Mouse (Mus musculus) kidney, embryonic 16.5 days (tissue): ENCODE results near the gene Scin. TPM values are rescaled to one million over a fixed set of nuclear protein-coding genes. Genes with fewer than 3 reads are reported as not detected.
A peak's percentile ranks its signal among the peaks of the same experiment; 100 is the strongest.

ENCODE experiments used
- ATAC-seq: fragments of 200-750 bp; cut with Nextera tagmentation; 2 replicates; pipeline ENCODE4 v1.8.0; 2017; ENCODE audit warnings: moderate TSS enrichment; ENCODE audit not compliant: low FRiP score, low TSS enrichment
- H3K27ac ChIP-seq: fragments of 300-500 bp; sonication (generic); 2 replicates; pipeline ENCODE4 v1.5.1; 2014; ENCODE audit warnings: low read length
- H3K27me3 ChIP-seq: fragments of 300-500 bp; sonication (generic); 2 replicates; pipeline ENCODE4 v1.6.1; 2014; ENCODE audit warnings: low read length, control low read depth, mixed read lengths; ENCODE audit not compliant: insufficient read depth
- H3K36me3 ChIP-seq: fragments of 300-500 bp; sonication (generic); 2 replicates; pipeline ENCODE4 v1.6.1; 2014; ENCODE audit warnings: low read length, control low read depth, mixed read lengths; ENCODE audit not compliant: insufficient read depth
- H3K4me1 ChIP-seq: fragments of 300-500 bp; sonication (generic); 2 replicates; pipeline ENCODE4 v1.6.1; 2014; ENCODE audit warnings: low read length, control low read depth, mixed read lengths; ENCODE audit not compliant: insufficient read depth
- H3K4me2 ChIP-seq: fragments of 300-500 bp; sonication (generic); replicated peaks from 2 replicates; pipeline ENCODE4 v1.6.1; 2014; ENCODE audit warnings: low read depth, low read length
- H3K4me3 ChIP-seq: fragments of 300-500 bp; sonication (generic); 2 replicates; pipeline ENCODE4 v1.5.1; 2014; ENCODE audit warnings: mild to moderate bottlenecking, low read length
- H3K9ac ChIP-seq: fragments of 300-500 bp; sonication (generic); replicated peaks from 2 replicates; pipeline ENCODE4 v1.6.1; 2014; ENCODE audit warnings: low read length
- H3K9me3 ChIP-seq: fragments of 300-500 bp; sonication (generic); 2 replicates; pipeline ENCODE4 v1.6.1; 2016; ENCODE audit warnings: low read length, control low read depth
- WGBS: fragments of 180-500 bp; shearing (Covaris S2); extraction: QIAGEN DNeasy Blood & Tissue Kit; methylation state at CpG from one replicate; pipeline ENCODE4 v1.1.7; 2014; 5-methylcytosine and 5-hydroxymethylcytosine counted together
- polyA plus RNA-seq: library from polyadenylated mRNA; unstranded; fragments of >200 nt; fragmentation: Nextera tagmentation; extraction: Ambion mirVana; gene quantifications from 2 replicates; pipeline ENCODE4 v1.2.1, GENCODE M21; 2015

Gene Scin
- polyA plus RNA-seq, 1 experiment from 2014 or later: 26.3 TPM

- Histone ChIP-seq H3K36me3 (no peaks in the 10 kb centered on the region), H3K9me3 (no peaks in the 10 kb centered on the region), H3K27ac (peak overlapping the region; percentile 54; the same call in 1 of the 2 replicates), H3K4me1 (no peaks in the 10 kb centered on the region), H3K4me2 (no peak overlapping the region), H3K4me3 (no peak overlapping the region), H3K27me3 (no peaks in the 10 kb centered on the region), H3K9ac (no peak overlapping the region)
- WGBS: 56% methylated on average over 4 of the region's 4 CpGs
- ATAC-seq: no peak; the same call in 1 of the 2 replicates
These were observed 13.3 kb upstream of the Scin start for GRCm38 (mm10) chr12:40147319-40147718.

- ATAC-seq: no peak
- H3K27me3 ChIP-seq: no peaks in the 10 kb centered on the region
These were observed 12.5 kb upstream of the Scin start for GRCm38 (mm10) chr12:40146510-40146909.

DNA sequence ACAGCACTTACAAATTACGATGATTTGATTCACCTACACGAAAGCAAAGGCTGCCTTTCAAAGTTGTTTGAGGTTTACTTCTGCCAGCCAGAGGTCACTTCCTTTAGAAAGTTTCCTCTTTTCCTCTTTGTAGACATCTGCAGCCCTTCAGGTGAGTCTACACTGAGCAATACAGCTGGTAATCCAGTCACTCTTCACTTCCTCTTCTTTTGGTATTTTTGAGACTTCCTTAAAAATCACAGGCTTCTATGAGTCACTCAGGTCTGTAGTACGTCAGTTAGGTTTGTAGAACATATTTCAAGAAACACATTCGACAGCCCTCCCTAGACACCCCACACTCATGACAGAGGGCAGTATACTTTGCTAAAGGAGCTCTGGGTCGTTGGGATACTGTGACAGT, 6.7 kb upstream of the Scin start:
- no peaks in the 10 kb centered on the region for H3K36me3 ChIP-seq
- H3K4me2 ChIP-seq: no peak overlapping the region
- no peaks in the 10 kb centered on the region for H3K9me3 ChIP-seq
- peaks cover 6% of the 10 kb centered on the region; the same call in 1 of the 2 replicates for H3K4me1 ChIP-seq
- no peaks in the 10 kb centered on the region for H3K27me3 ChIP-seq
- ATAC-seq: no peak
- no peak overlapping the region for H3K9ac ChIP-seq
- H3K4me3 ChIP-seq: no peak overlapping the region
- no peak overlapping the region for H3K27ac ChIP-seq
- WGBS: 65% methylated on average over 5 of the region's 5 CpGs

More at GRCm38 (mm10) chr12:40146510-40146909, 12.5 kb upstream of the Scin start:
- Histone ChIP-seq H3K4me2 (no peak overlapping the region), H3K4me3 (no peak overlapping the region), H3K36me3 (no peaks in the 10 kb centered on the region), H3K4me1 (no peaks in the 10 kb centered on the region), H3K9me3 (no peaks in the 10 kb centered on the region), H3K27ac (peak overlapping the region; percentile 35; the same call in 1 of the 2 replicates), H3K9ac (no peak overlapping the region)
- 51% methylated on average over 5 of the region's 5 CpGs for WGBS

GRCm38 (mm10) chr12:40139484-40140245, 5.6 kb upstream of the Scin start:
- Histone ChIP-seq H3K27ac (peak overlapping the region; percentile 43), H3K9ac (no peak overlapping the region), H3K9me3 (no peaks in the 10 kb centered on the region), H3K4me2 (0 out of 2 replicates have a peak overlapping the region, but pooled peaks have one; percentile 21), H3K27me3 (no peaks in the 10 kb centered on the region), H3K4me3 (no peak overlapping the region), H3K36me3 (no peaks in the 10 kb centered on the region), H3K4me1 (peaks cover 6% of the 10 kb centered on the region; the same call in 1 of the 2 replicates)
- WGBS: 68% methylated on average over 8 of the region's 8 CpGs
- peak; percentile 49; the same call in 1 of the 2 replicates for ATAC-seq

DNA sequence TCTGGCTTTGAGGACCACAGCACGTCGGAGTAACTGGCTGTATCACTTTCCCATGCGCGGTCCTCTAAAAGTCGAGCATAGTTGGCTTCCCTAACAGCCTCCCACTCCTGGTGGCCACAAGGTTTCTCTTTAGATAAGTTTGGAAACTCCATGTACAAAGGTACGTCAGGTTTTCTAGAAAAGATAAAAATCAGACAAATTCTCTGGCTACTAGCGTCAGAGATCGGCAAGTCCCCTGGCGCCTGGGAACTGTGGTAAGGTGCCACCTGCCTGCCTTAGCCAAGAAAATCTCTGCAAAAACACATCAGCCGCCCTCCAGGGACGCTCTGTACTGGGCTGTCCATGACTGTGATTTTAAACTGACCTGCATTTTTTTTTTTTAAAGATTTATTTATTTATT, 501 bp upstream of the Scin start:
- WGBS: 41% methylated on average over 11 of the region's 11 CpGs
- Histone ChIP-seq H3K4me2 (peak overlapping the region; percentile 60), H3K4me1 (0 out of 2 replicates have a peak, but pooled peaks cover 3% of the 10 kb centered on the region), H3K4me3 (peak overlapping the region; percentile 48), H3K9ac (no peak overlapping the region), H3K9me3 (no peaks in the 10 kb centered on the region), H3K27ac (no peak overlapping the region), H3K27me3 (peaks cover 13% of the 10 kb centered on the region), H3K36me3 (no peaks in the 10 kb centered on the region)
- ATAC-seq: peak; percentile 17

DNA sequence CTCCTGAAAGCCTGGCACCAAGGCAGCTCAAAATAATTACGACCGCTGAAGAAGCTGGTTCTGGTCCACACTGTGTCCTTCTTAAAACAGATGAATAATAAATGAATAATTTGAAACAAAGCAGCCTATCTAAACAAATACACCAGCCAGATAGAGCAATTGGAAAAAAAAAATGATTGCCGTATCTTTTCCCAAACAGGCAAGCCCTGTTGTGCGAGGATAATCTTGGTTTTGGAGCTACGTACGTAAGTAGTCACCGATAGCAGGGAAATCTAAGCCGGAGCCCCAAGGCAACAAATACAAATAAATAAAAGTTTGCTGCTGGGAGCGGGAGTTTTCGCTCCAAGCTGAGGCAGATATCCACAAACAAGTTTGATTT, 845 bp downstream of the Scin start:
- peaks cover 13% of the 10 kb centered on the region for H3K27me3 ChIP-seq
- ATAC-seq: 0 out of 2 replicates have a peak, but pooled peaks have one; percentile 11
- no peaks in the 10 kb centered on the region for H3K9me3 ChIP-seq
- no peaks in the 10 kb centered on the region for H3K36me3 ChIP-seq
- H3K27ac ChIP-seq: no peak overlapping the region
- H3K9ac ChIP-seq: peak overlapping the region; percentile 50
- WGBS: 17% methylated on average over 10 of the region's 10 CpGs
- H3K4me2 ChIP-seq: peak overlapping the region; percentile 60
- 0 out of 2 replicates have a peak, but pooled peaks cover 3% of the 10 kb centered on the region for H3K4me1 ChIP-seq
- peak overlapping the region; percentile 48 for H3K4me3 ChIP-seq

DNA sequence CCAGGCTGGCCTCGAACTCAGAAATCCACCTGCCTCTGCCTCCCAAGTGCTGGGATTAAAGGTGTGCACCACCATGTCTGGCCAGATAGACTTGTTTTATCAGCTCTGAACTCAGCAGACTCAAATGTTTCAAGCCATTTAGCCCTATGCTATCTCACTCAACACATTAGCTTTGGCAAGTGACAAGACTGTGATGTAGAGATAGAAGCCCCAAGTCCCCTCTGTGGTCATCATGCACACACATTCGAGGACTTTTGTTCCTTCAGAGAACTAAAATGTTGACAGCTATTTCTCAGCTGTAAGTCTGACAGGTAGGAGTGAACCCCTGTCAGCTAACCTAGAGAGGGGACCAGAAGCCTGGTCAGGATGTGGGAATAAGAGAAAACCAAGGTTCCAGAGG, 15.2 kb downstream of the Scin start:
- Histone ChIP-seq H3K4me2 (no peak overlapping the region), H3K9ac (no peak overlapping the region), H3K36me3 (no peaks in the 10 kb centered on the region), H3K27ac (no peak overlapping the region), H3K4me3 (no peak overlapping the region), H3K27me3 (no peaks in the 10 kb centered on the region), H3K4me1 (0 out of 2 replicates have a peak, but pooled peaks cover 3% of the 10 kb centered on the region), H3K9me3 (no peaks in the 10 kb centered on the region)
- WGBS: 89% methylated on average over 2 of the region's 2 CpGs
- ATAC-seq: no peak

DNA sequence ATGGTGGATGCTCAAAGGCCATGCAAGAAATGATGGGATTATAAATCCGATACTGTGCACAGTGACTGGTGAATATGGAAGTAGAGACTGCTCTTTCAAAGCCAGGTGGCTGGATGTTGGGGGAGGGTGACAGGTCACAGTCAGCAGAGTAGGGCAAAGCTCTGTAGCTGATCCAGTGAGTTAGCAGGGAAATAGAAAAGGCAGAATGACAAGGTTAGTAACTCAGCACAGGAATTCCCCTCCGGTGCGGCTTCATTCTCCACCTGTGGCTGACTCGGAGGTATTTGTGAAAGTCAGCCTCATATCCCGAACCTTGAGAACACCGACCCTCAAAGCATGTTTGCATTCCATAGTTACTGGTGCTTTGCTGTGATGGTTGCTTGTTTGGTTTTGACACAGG, 17.0 kb downstream of the Scin start:
- Histone ChIP-seq H3K9me3 (no peaks in the 10 kb centered on the region), H3K27ac (no peak overlapping the region), H3K9ac (no peak overlapping the region), H3K4me3 (no peak overlapping the region), H3K4me1 (0 out of 2 replicates have a peak, but pooled peaks cover 3% of the 10 kb centered on the region), H3K36me3 (no peaks in the 10 kb centered on the region), H3K27me3 (no peaks in the 10 kb centered on the region), H3K4me2 (no peak overlapping the region)
- peak; percentile 80 for ATAC-seq
- WGBS: 62% methylated on average over 6 of the region's 6 CpGs

- Histone ChIP-seq H3K4me2 (no peak overlapping the region), H3K4me1 (0 out of 2 replicates have a peak, but pooled peaks cover 3% of the 10 kb centered on the region), H3K36me3 (no peaks in the 10 kb centered on the region), H3K9me3 (no peaks in the 10 kb centered on the region), H3K4me3 (no peak overlapping the region), H3K27me3 (no peaks in the 10 kb centered on the region), H3K27ac (no peak overlapping the region), H3K9ac (no peak overlapping the region)
- ATAC-seq: no peak
- WGBS: 83% methylated on average over 5 of the region's 5 CpGs
These were observed 17.8 kb downstream of the Scin start for GRCm38 (mm10) chr12:40116214-40116613.

GRCm38 (mm10) chr12:40114883-40115282, 19.1 kb downstream of the Scin start:
- H3K4me3 ChIP-seq: no peak overlapping the region
- no peak overlapping the region for H3K9ac ChIP-seq
- 84% methylated on average over 4 of the region's 4 CpGs for WGBS
- no peaks in the 10 kb centered on the region for H3K36me3 ChIP-seq
- no peaks in the 10 kb centered on the region for H3K27me3 ChIP-seq
- H3K4me2 ChIP-seq: no peak overlapping the region
- H3K4me1 ChIP-seq: 0 out of 2 replicates have a peak, but pooled peaks cover 3% of the 10 kb centered on the region
- ATAC-seq: no peak
- no peaks in the 10 kb centered on the region for H3K9me3 ChIP-seq
- H3K27ac ChIP-seq: no peak overlapping the region
